Mouse (Mus musculus) G1E (cell line): ENCODE data around the gene Kcnk7.

Experiments
- CTCF ChIP-seq: IDR thresholded peaks from 2 replicates; pipeline ENCODE4 v1.5.1; 2012; ENCODE audit warnings: low read depth, low read length, inconsistent platforms, mixed read lengths
- GATA1 ChIP-seq: IDR thresholded peaks from 2 replicates; pipeline ENCODE4 v1.6.1; 2012; ENCODE audit warnings: borderline replicate concordance, low read length, inconsistent platforms, mixed read lengths
- POLR2AphosphoS5 ChIP-seq: IDR thresholded peaks from 2 replicates; pipeline ENCODE4 v1.6.1; 2012; ENCODE audit warnings: low read depth, low read length, inconsistent platforms; ENCODE audit not compliant: insufficient replicate concordance
- TAL1 ChIP-seq: conservative IDR thresholded peaks from 2 replicates; pipeline ENCODE4 v1.6.1; 2012; ENCODE audit warnings: low read depth, low read length, inconsistent platforms, mixed read lengths

DNA sequence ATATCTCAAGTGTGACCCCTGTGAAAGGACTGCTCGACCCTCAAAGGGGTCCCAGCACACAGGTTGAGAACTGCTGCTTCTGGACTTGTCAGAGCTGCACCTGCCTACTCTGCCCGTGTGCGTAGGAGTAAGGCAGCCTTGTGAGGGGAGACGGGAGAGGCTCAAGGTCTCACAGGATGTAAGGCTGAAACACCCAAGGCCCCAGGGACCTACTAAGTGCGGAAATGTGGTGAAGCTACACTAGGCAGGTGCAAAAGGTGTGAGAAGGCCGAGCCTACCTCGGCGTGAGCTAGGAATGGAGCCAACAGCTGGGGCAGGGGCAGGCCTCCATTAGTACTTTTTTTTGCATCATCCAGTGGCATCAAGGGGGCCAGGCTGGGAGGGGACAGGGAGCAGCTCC is 41.9 kb upstream of the Kcnk7 start:
- TF ChIP-seq GATA1 (no peak), CTCF (no peak), POLR2AphosphoS5 (no peak), TAL1 (no peak)
